Mouse (Mus musculus): Measurements from ENCODE around the gene Maml1.

DNA sequence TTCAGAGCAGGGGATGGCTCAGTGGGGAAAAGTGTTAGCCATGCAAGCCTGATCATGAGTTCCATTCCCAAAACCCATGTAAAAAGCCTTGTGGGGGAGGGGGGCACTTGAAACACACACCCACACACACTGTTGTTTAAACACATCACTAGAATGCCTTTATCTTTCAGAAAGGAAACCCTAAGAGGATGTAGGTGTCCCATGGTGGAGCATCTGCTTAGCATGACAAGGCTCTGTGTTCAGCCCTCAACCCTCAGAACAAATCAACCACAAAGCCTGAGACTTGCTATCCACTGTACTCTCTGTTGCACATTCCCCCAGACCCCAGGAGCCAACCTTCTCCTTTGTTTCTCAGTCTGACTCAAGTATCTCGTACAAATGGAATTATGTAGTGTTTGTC lies 12.1 kb downstream of the Maml1 start:
- TF ChIP-seq POLR2A (IDR thresholded peaks at IDR 0.05; ENCODE audit: borderline replicate concordance, insufficient read depth, low read length) (no peak), CTCF (IDR thresholded peaks at IDR 0.05; ENCODE audit: borderline replicate concordance, insufficient read depth, low read depth, low read length) (no peak)

Data from cerebellum, adult 2 months (tissue).